Mouse (Mus musculus) heart, embryonic 13.5 days (tissue): Measurements from ENCODE around the gene Kank1. TPM values are rescaled to one million over a fixed set of nuclear protein-coding genes. Genes with fewer than 3 reads are reported as not detected.

ENCODE experiments used
- ATAC-seq: fragments of 200-750 bp; cut with Nextera tagmentation; 2 replicates; pipeline ENCODE4 v1.8.0; 2017; ENCODE audit warnings: moderate TSS enrichment; ENCODE audit not compliant: insufficient number of reproducible peaks, low FRiP score, low TSS enrichment; ENCODE audit errors: extremely low read depth
- H3K27ac ChIP-seq: fragments of 300-500 bp; sonication (generic); replicated peaks from 2 replicates; pipeline ENCODE4 v1.5.1; 2015; ENCODE audit warnings: moderate library complexity, mild to moderate bottlenecking, inconsistent platforms
- H3K27me3 ChIP-seq: fragments of 300-500 bp; sonication (generic); replicated peaks from 2 replicates; pipeline ENCODE4 v1.6.1; 2015; ENCODE audit warnings: mild to moderate bottlenecking, inconsistent platforms
- H3K36me3 ChIP-seq: fragments of 300-500 bp; sonication (generic); 2 replicates; pipeline ENCODE4 v1.6.1; 2015; ENCODE audit warnings: mild to moderate bottlenecking, inconsistent platforms
- H3K4me1 ChIP-seq: fragments of 300-500 bp; sonication (generic); 2 replicates; pipeline ENCODE4 v1.6.1; 2015; ENCODE audit warnings: inconsistent platforms
- H3K4me2 ChIP-seq: fragments of 300-500 bp; sonication (generic); 2 replicates; pipeline ENCODE4 v1.6.1; 2015; ENCODE audit warnings: inconsistent platforms, mild to moderate bottlenecking, moderate library complexity
- H3K4me3 ChIP-seq: fragments of 300-500 bp; sonication (generic); 2 replicates; pipeline ENCODE4 v1.5.1; 2015; ENCODE audit warnings: moderate library complexity, mild to moderate bottlenecking, inconsistent platforms
- H3K9ac ChIP-seq: fragments of 300-500 bp; sonication (generic); 2 replicates; pipeline ENCODE4 v1.6.1; 2015; ENCODE audit warnings: inconsistent platforms, mild to moderate bottlenecking, moderate library complexity
- H3K9me3 ChIP-seq: fragments of 300-500 bp; sonication (generic); 2 replicates; pipeline ENCODE4 v1.6.1; 2016; ENCODE audit warnings: inconsistent platforms
- WGBS: fragments of 180-500 bp; shearing (Covaris S2); methylation state at CpG from one replicate; pipeline ENCODE4 v1.1.7; 2015; ENCODE audit warnings: mixed read lengths; 5-methylcytosine and 5-hydroxymethylcytosine counted together
- polyA plus RNA-seq: library from polyadenylated mRNA; unstranded; fragments of >200 nt; fragmentation: Nextera tagmentation; extraction: Ambion mirVana; gene quantifications from 2 replicates; pipeline ENCODE4 v1.2.1, GENCODE M21; 2015

Kank1 gene
- polyA plus RNA-seq, 1 experiment from 2014 or later = 45.7 TPM

DNA sequence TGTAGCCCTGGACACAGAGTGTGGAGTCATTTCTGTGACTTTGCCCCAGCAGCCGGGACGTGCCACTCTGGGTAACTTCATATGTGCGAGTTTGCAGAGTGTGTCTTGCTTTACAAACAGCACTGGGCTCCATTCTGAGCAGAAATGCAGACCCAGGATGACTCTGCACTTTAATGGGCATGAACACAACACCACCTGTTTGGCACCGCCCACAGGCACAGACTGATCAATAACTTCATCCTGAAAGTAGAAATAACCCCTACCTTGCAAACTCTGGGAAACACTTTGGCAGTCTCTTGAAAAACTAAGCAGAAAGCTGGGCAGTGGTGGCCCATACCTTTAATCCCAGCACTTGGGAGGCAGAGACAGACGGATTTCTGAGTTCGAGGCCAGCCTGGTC, 244.0 kb downstream of the Kank1 start:
- H3K9me3 ChIP-seq = peaks cover 18% of the 10 kb centered on the region
- no peak overlapping the region for H3K9ac ChIP-seq
- no peak for ATAC-seq
- H3K27me3 ChIP-seq = peaks cover 2% of the 10 kb centered on the region; the same call in 1 of the 2 replicates
- H3K4me2 ChIP-seq = no peak overlapping the region
- H3K36me3 ChIP-seq = no peaks in the 10 kb centered on the region
- no peak overlapping the region for H3K27ac ChIP-seq
- no peak overlapping the region for H3K4me3 ChIP-seq
- 82% methylated on average over 6 of the region's 6 CpGs for WGBS
- no peaks in the 10 kb centered on the region for H3K4me1 ChIP-seq

Other genes with a start within 250 kb of the Kank1 start
- gene Dock8, start 237.4 kb upstream of the Kank1 start, polyA plus RNA-seq = 2.4 and 2.6 TPM in 2 replicates